Mouse (Mus musculus): ENCODE measurements at regions not wholly inside any gene's neighbourhood (a gene's known extent, or its start where the extent isn't known, plus 50 kb on each side); places are given as distances from the start of the nearest gene placed in this dataset.

DNA sequence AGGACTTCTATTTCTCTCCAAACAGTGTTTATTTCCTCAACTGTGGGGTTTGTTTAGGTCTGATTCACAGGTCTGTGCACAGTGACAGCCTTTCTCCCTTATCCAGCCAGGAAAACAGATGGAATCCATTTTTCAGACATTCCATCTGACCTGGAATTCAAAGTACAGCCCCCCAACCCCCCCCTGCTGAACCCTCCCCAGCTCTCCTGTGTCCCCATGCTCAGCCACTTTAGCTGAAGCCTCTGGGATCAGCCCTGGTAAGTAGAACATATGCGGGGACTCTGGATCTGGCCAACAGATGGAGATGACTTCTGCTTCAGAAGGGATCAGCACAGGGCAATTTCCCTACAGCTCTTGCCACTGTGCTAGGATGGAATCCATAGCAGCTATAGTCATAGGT lies 674.2 kb downstream of the Fat4 start:
- DNase-seq (ENCODE audit: low spot score) (no peak), ATAC-seq (ENCODE audit: low FRiP score, low TSS enrichment) (no peak)
- Histone ChIP-seq H3K4me3 (ENCODE audit: low read depth, low read length) (no peak overlapping the region), H3K4me2 (replicated peaks; ENCODE audit: low read depth) (no peak overlapping the region), H3K4me1 (replicated peaks; ENCODE audit: control insufficient read depth, insufficient read depth) (no peaks in the 10 kb centered on the region), H3K9ac (ENCODE audit: low read length) (no peak overlapping the region), H3K27ac (replicated peaks) (no peak overlapping the region), H3K36me3 (ENCODE audit: control insufficient read depth, insufficient read depth, low read length) (no peaks in the 10 kb centered on the region), H3K9me3 (ENCODE audit: control insufficient read depth, low read length) (no peaks in the 10 kb centered on the region), H3K27me3 (ENCODE audit: control insufficient read depth, insufficient read depth, low read length) (no peaks in the 10 kb centered on the region)
- TF ChIP-seq EP300 (optimal IDR thresholded peaks at IDR 0.05) (no peak), CTCF (IDR thresholded peaks at IDR 0.05; ENCODE audit: low read depth) (no peak)
- 75% methylated on average over 1 of the region's 1 CpGs for WGBS

DNA sequence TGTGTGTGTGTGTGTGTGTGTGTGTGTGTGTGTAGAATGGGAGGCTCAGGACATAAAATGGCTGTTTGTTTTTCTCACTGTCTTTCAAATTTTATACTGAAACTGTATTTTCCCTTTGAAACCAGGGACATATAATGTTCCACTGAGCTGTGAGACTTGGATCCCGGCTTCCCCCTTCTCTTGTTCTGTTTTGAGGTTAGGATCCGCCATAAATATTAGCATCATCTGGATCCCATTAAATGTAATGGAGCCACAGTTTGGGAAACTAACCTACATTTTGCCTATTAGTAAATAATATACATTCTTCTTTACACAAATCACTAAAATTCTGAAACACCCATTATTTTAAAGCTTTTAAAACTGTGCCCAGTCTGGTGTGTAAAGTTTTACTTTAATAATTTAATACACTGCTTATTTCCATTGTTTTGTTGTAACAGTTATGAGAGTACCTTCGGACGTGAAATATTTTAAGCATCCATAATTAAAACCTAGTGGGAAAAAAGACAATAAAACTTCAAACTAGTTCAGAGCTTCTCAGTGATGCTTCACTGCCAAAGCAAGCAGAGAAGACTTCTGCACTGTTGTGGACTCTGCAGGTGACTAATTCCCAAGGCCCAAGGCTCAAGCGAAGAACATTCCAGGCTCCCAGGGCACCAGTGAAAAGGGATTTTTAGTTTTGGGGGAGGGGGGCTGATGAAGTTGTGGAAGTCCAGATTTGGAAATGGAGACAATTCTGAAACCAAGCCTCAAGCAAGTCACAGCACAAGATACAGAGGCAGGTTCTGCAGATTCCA lies 684.9 kb downstream of the Fat4 start:
- Histone ChIP-seq H3K36me3 (ENCODE audit: control insufficient read depth, insufficient read depth, low read length) (no peaks in the 10 kb centered on the region), H3K9ac (ENCODE audit: low read length) (no peak overlapping the region), H3K27ac (replicated peaks) (no peak overlapping the region), H3K4me1 (replicated peaks; ENCODE audit: control insufficient read depth, insufficient read depth) (no peaks in the 10 kb centered on the region), H3K4me3 (ENCODE audit: low read depth, low read length) (no peak overlapping the region), H3K4me2 (replicated peaks; ENCODE audit: low read depth) (no peak overlapping the region), H3K9me3 (ENCODE audit: control insufficient read depth, low read length) (no peaks in the 10 kb centered on the region), H3K27me3 (ENCODE audit: control insufficient read depth, insufficient read depth, low read length) (no peaks in the 10 kb centered on the region)
- ATAC-seq (ENCODE audit: low FRiP score, low TSS enrichment), result no peak
- DNase-seq (ENCODE audit: low spot score), result no peak
- TF ChIP-seq CTCF (IDR thresholded peaks at IDR 0.05; ENCODE audit: low read depth) (no peak), EP300 (optimal IDR thresholded peaks at IDR 0.05) (no peak)
- 85% methylated on average over 5 of the region's 5 CpGs for WGBS

DNA sequence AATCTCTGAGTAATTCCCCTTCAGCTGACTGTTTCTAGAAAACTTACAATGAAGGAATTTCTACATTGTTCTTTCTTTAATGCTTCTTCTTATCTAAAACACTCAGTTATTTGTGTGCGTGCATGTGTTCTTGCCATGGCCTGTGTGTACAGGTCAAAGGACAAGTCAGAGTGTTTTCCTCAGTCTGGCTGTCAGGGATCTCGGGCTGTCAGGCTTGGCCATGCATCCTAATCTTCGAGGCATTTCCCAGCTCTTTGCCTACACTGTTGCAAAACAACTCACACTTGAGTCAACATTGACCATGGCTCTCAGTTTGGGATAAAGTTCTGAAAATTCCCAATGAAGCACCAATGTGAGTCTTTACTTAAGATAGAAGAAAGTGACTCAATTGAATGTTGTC lies 688.5 kb downstream of the Fat4 start:
- ATAC-seq (ENCODE audit: low FRiP score, low TSS enrichment), result no peak
- H3K9me3 ChIP-seq (ENCODE audit: control insufficient read depth, low read length), result no peaks in the 10 kb centered on the region
- H3K4me2 ChIP-seq (replicated peaks; ENCODE audit: low read depth), result no peak overlapping the region
- no peaks in the 10 kb centered on the region for H3K4me1 ChIP-seq (replicated peaks; ENCODE audit: control insufficient read depth, insufficient read depth)
- no peak overlapping the region for H3K27ac ChIP-seq (replicated peaks)
- H3K4me3 ChIP-seq (ENCODE audit: low read depth, low read length), result no peak overlapping the region
- H3K27me3 ChIP-seq (ENCODE audit: control insufficient read depth, insufficient read depth, low read length), result no peaks in the 10 kb centered on the region
- no peak for DNase-seq (ENCODE audit: low spot score)
- no peak overlapping the region for H3K9ac ChIP-seq (ENCODE audit: low read length)
- WGBS, result 60% methylated on average over 3 of the region's 3 CpGs
- TF ChIP-seq CTCF (IDR thresholded peaks at IDR 0.05; ENCODE audit: low read depth) (no peak), EP300 (optimal IDR thresholded peaks at IDR 0.05) (no peak)
- no peaks in the 10 kb centered on the region for H3K36me3 ChIP-seq (ENCODE audit: control insufficient read depth, insufficient read depth, low read length)

DNA sequence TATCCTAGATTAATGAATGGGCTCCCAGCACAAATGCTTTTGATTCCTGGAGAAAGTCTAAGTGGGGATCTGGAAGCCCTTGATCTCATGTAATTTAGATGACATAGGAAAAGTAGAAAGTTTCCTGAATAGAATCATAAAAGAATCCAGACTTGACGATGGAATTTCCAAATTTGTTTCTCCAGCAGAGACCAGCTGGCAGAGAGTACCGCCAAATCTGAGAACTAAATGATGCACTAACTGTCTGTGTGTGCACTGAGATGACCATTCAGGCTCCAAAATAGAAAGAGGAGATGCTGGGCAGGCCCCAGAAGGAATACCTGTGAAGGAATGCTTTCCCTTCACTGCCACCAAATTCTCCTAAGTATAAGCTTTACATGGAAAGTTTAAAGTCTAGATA lies 704.6 kb downstream of the Fat4 start:
- WGBS, result 59% methylated on average over 2 of the region's 2 CpGs
- no peaks in the 10 kb centered on the region for H3K36me3 ChIP-seq (ENCODE audit: control insufficient read depth, insufficient read depth, low read length)
- DNase-seq (ENCODE audit: low spot score), result no peak
- H3K27me3 ChIP-seq (ENCODE audit: control insufficient read depth, insufficient read depth, low read length), result no peaks in the 10 kb centered on the region
- ATAC-seq (ENCODE audit: low FRiP score, low TSS enrichment), result no peak
- no peaks in the 10 kb centered on the region for H3K9me3 ChIP-seq (ENCODE audit: control insufficient read depth, low read length)
- no peak overlapping the region for H3K4me2 ChIP-seq (replicated peaks; ENCODE audit: low read depth)
- H3K4me3 ChIP-seq (ENCODE audit: low read depth, low read length), result no peak overlapping the region
- H3K27ac ChIP-seq (replicated peaks), result no peak overlapping the region
- TF ChIP-seq CTCF (IDR thresholded peaks at IDR 0.05; ENCODE audit: low read depth), result no peak
- TF ChIP-seq EP300 (optimal IDR thresholded peaks at IDR 0.05), result no peak
- no peak overlapping the region for H3K9ac ChIP-seq (ENCODE audit: low read length)
- H3K4me1 ChIP-seq (replicated peaks; ENCODE audit: control insufficient read depth, insufficient read depth), result no peaks in the 10 kb centered on the region

DNA sequence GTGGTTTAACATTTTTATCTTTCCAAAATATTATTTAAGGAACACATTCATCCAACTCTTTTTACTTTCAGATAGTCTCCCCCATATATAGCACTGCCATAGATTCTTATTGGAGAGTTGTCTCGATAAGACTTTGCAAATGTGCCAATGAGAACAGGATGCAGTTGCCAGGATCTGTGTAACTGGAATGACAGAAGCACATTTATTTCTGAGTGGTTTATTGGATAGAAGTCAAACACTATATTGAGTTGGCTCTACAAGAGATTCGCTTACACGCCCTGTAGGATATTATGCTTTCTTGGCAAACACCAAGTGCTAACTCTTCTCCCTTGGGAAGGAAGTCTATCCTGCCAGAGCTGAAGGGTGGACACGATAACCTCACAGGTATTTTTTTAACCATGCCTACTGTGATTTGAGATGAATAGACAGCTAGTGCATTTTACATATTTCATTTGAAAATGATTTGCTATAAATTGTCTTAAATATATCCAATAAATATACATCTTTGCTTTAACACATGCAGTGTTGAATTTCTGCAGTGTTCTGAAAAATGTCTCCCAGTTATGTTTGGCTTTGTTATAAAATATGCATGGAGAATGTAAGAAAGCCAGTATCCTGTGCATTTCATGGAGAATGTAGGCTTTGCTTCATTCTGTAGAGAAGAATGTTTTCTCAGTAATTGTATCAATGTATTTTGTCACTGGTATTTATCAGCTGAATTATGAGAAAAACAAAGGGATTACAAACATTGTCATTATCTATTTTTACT lies 705.8 kb downstream of the Fat4 start:
- no peaks in the 10 kb centered on the region for H3K27me3 ChIP-seq (ENCODE audit: control insufficient read depth, insufficient read depth, low read length)
- H3K36me3 ChIP-seq (ENCODE audit: control insufficient read depth, insufficient read depth, low read length), result no peaks in the 10 kb centered on the region
- H3K9me3 ChIP-seq (ENCODE audit: control insufficient read depth, low read length), result no peaks in the 10 kb centered on the region
- no peaks in the 10 kb centered on the region for H3K4me1 ChIP-seq (replicated peaks; ENCODE audit: control insufficient read depth, insufficient read depth)
- TF ChIP-seq EP300 (optimal IDR thresholded peaks at IDR 0.05) (no peak), CTCF (IDR thresholded peaks at IDR 0.05; ENCODE audit: low read depth) (no peak)
- H3K4me2 ChIP-seq (replicated peaks; ENCODE audit: low read depth), result no peak overlapping the region
- ATAC-seq (ENCODE audit: low FRiP score, low TSS enrichment), result no peak
- no peak overlapping the region for H3K27ac ChIP-seq (replicated peaks)
- H3K9ac ChIP-seq (ENCODE audit: low read length), result no peak overlapping the region
- 67% methylated on average over 4 of the region's 4 CpGs for WGBS
- no peak overlapping the region for H3K4me3 ChIP-seq (ENCODE audit: low read depth, low read length)
- no peak for DNase-seq (ENCODE audit: low spot score)

DNA sequence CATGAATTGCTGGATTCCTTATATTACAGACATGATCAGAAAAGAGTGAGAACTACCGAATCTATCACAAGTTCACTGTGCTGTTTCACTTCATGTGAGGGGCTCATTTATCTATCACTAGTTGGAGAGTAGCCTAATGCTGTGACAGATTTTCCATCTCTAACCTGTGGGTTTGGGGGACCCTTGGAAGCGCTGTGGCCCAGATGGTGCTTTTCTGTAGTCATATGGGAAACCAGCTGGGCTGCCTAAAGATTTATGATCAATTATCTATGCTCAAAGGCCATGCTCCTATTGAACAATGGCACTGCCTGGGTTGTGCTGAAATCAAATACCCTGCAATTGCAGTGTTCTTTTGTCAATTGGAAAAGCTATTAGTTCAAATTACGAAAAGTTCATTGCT lies 723.2 kb downstream of the Fat4 start:
- Histone ChIP-seq H3K36me3 (ENCODE audit: control insufficient read depth, insufficient read depth, low read length) (no peaks in the 10 kb centered on the region), H3K27me3 (ENCODE audit: control insufficient read depth, insufficient read depth, low read length) (no peaks in the 10 kb centered on the region), H3K9me3 (ENCODE audit: control insufficient read depth, low read length) (no peaks in the 10 kb centered on the region), H3K4me2 (replicated peaks; ENCODE audit: low read depth) (no peak overlapping the region), H3K4me1 (replicated peaks; ENCODE audit: control insufficient read depth, insufficient read depth) (no peaks in the 10 kb centered on the region), H3K9ac (ENCODE audit: low read length) (no peak overlapping the region), H3K27ac (replicated peaks) (no peak overlapping the region), H3K4me3 (ENCODE audit: low read depth, low read length) (no peak overlapping the region)
- ATAC-seq (ENCODE audit: low FRiP score, low TSS enrichment), result no peak
- whole genome bisulfite sequencing, result 80% methylated on average over 3 of the region's 3 CpGs
- no peak for DNase-seq (ENCODE audit: low spot score)
- TF ChIP-seq EP300 (optimal IDR thresholded peaks at IDR 0.05) (no peak), CTCF (IDR thresholded peaks at IDR 0.05; ENCODE audit: low read depth) (no peak)

Measured in stomach, postnatal 0 days (tissue).